Mouse (Mus musculus): ENCODE data around the gene Zdhhc12.

Gene Zdhhc12

DNA sequence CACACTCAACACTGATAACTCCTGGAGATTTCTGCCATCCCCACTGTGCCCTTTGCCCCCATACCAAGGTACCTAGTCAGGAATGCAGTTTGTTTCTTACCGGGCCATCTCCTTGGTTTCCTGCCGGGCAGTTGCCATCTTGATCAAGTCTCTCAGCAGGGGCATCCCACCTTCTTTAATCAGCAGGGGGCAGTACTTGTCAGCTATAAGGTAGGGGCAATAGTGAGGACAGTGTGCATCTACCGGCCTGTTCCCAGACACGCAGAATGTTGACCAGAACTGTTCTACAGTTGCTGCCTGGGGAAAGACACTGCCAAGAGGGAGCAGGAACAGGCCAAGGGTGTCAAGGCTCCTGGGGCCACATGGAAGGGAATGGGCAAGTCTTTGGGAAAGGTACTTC, 6.8 kb upstream of the Zdhhc12 start:
- DNase-seq (ENCODE audit: low spot score): no peak

DNA sequence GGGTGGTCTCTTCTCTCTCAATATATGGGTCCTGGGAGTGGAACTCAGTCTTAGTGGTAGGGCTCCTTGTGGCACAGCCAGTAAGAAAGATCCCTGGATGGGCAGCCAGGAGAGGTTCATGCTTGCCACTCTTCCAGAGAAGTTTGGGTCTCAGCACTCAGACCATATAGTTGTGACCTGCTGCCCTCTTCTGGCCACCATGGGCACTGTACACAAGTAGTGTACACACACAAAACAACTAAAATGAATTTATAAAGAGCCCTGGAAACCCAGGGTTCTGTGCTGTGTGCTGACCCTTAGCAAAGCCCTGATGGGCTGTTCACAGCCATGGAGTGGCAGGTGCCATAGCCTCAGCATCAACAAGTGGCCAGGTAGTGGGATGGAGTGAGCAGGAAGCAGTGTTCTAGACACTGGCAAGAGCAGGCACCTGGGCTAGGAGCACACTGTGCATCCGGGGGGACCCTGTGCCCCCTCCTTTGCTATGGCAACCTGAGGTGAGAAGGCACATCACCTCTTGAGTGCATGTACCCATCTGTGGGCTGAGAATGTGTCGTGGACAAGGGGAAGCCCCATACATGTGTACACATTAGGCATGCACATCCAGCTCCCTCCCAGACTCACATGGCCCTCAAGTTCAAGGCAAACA, 2.6 kb upstream of the Zdhhc12 start:
- DNase-seq (ENCODE audit: low spot score): no peak

DNA sequence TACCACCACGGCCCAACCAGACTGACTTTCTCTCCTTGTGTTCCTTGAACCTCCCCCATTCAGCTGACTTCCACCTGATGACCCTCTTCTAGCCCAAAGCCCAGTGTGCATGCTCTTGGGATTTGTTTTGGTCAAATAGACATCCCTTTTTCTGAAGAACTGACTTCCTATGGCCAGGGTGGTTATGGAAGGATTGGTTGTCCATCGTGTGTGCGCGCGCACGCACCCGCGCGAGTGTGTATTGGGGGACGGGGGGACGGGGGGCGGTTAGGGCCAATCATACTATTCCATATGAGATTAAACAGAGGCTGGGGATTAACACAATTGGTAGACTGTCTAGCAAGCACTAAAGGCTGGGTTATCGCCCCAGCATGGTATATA, 750 bp upstream of the Zdhhc12 start:
- no peak for DNase-seq (ENCODE audit: low spot score)

DNA sequence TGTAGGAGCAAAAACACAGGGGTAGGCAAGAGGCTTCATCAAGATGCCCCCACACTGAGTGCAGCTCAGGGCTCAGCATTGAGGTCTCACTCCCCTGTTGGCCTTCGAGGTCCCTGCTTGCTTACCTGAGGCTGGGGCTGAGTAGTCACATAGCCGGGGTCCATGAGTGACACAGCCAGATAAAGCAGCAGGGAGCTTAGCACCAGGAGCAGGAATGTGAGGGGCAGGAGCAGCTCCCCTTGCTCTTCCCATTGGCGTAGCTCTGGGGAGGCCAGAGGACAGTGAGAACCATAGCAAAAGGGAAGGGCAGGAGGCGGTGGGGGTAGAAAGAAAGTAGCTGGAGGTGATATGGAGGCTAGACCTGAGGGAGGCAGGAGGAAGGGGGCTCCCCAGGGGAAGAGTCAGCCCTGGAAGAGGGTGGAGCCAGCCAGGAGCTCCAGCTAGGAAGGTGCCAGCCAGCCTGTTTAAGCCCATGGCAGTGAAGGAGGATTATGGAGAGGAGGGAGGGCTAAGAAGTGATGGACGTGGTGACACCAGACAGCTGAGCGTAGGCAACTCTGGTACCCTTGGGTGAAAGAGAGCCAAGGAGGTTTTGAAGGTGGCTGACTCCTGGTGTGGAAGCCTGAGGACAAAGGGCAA, 1.0 kb downstream of the Zdhhc12 start:
- no peak for DNase-seq (ENCODE audit: low spot score)

DNA sequence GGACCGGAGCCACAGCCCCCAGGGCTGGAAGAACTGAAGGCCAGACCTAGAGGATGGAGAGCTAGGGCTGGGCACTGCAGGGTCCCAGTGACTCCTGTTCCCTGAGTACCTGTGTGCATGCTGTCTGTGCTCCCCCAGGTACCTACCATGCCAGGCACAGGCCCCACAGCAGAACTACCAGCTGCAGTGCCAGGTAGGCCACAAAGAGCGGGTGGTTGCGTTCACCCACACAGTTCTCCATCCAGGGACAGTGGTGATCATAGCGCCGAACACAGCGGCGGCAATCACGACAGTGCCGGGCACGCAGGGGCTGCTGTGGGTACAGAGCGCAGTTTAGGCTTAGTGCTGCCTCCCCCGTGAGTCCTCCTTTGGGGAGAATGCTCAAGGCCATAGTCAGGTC, 1.9 kb downstream of the Zdhhc12 start:
- DNase-seq (ENCODE audit: low spot score): no peak

DNA sequence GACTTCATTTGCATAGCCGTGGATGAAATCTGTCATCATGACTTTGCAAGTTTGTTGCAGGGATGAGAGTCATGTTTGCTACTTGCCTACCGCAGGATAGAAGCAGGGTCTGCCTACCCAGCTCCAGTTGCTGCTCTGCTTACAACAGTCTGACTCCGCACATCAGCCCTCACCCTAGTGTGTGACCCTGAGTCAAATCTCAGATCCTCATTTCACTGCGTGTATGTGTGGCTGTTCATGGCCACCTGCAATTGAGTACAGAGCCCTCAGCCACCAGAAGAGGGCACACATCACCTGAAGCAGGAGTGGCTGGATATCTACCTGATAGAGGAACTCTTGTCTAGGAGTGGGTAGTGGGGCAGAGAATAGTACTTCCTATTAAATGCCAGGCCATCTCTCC, 6.1 kb downstream of the Zdhhc12 start:
- DNase-seq (ENCODE audit: low spot score): no peak

DNA sequence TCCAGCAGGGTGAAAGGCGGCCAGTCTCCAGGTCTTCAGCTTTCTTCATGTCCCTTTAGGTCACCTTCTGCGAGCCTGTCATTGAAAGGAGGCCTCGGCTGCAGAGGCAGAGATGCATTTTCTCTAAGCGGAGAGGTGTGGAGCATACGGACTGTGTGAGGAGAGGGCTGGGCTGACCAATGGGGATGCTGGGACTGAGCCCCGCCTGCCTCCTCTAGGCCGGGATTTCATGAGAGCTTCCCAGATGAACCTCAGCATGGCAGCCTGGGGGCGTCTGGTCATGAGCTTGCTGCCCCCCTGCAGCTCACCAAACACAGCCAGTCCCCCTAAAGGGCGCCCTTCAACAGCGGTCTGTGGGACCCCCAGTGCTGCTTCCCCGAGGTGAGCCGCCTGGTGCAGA, 8.8 kb downstream of the Zdhhc12 start:
- DNase-seq (ENCODE audit: low spot score): no peak

DNA sequence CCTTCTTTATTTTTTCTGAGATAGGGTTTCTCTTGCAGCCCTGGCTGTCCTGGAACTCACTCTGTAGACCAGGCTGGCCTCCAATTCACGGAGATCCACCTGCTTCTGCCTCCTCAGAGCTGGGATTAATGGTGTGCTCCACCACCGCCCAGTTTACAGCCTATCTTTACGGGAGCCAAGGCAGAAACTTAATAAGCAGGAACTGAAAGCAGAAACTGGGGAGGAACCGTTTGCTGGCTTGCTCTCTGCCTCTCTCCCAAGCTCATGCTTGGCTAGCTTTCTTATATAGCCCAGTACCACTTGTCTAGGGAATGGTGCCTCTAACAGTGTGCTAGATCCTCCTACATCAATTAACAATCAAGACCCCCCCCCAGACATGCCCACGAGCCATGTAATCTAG, 9.3 kb downstream of the Zdhhc12 start:
- DNase-seq (ENCODE audit: low spot score): no peak

DNA sequence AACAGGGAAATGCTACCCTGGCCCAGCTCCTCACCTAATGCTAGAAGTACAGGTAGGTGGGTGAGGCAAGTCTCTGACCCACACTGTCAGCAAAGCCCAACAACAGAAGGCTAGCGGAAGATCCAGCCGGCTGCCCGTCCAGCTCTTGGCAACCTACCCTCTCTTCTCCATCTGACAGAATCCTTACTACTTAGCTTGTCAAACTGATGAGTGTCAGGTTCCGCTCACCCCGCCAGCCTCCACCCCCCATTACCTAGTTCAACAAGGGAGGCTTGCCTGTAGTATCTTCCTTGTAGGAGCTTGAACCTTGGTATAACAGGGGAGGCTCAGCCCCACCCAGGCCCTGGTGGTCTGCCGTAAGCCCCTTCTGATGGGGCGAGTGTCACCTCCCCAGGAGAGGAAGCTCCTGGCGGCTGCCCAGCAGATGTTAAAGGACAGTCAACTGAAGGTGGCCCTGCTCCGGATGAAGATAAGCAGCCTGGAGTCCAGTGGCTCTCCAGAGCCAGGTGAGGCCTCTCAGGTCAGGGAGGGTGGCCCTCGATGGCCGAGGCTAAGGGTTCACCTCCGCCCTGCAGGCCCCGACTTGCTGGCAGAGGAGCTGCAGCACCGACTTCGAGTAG, 13.2 kb downstream of the Zdhhc12 start:
- DNase-seq (ENCODE audit: low spot score): no peak

DNA sequence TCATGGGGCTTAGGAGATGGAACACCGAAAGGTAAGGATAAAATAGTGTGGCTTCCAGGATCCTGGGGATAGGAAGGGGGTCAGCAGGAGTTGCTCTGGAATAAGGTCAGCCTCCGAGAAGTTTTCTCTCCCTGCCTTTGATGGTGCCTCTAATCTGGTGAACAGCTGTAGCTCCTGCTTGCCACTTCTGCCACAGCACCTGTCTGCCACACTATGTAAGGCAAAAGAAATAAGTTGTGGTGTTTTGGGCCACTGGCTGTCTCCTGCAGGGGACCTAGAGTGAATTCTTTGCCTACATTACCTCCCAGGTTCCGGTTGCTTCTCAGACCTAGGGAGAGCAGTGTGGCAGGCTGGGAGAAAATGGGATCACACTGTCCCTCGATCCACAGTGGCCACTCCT, 14.7 kb downstream of the Zdhhc12 start:
- no peak for DNase-seq (ENCODE audit: low spot score)

DNA sequence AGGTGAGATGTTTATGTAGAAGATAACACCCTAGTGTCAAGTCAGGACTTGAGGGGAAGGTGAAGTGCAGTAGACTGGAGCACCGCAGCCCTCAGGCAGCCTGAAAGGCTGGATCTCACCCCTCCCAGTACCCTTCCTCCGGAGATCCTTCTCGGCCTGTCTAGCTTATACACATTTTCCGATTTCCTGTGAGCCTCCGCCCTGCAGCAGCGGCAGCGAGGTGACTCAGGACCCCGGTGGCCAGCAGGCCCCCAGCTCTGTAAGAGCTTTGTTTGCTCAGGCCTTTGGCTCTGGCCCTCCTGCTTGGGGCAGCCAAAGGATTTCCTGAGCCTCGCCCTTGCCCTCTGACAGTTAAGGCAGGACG, 15.1 kb downstream of the Zdhhc12 start:
- no peak for DNase-seq (ENCODE audit: low spot score)

DNA sequence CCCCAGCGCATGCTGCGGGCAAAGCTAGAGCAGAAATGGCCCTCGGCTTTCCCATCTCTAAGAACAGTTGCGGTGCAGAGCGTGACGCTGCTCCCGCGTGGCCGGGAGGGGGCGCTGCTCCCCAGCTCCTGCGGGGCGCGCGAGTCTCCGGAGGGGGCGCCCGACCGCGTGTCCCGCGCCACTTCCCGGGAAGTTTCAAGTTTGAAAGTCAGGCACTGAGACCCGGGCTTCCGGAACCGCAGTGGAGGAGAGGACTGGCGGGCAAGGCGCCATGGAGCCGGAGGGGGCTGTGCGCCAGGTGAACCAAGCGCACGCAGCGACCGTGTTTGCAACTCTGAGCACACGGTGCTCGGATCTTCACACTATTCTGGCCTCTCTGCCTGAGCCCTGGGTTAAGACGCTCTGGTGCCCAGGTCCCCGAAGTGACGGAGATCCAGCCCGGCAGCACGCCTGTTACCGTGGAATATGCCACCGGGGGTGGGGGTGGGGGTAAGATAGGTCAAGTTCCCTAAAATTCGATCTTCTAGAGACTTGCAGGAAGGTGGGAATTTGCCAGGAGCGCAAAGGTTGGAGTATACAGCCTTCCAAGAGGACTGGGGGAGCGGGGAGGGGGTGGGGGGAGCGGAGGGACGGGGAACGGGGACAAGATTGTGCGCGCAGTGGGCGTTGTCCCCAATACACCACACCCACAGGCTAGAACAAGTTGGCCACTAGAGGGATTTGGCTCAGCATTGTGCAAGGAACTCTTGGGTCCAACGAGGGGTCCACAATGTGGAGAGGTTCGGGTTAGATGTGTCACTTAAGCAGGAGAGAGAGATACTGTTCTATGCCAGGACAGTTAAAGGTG, 15.7 kb downstream of the Zdhhc12 start, which contains the start of gene Pkn3:
TSS of gene Pkn3 (plus strand) at position 183 of the 847 bp plus-strand sequence.
- DNase-seq (ENCODE audit: low spot score): peak; percentile 82

DNA sequence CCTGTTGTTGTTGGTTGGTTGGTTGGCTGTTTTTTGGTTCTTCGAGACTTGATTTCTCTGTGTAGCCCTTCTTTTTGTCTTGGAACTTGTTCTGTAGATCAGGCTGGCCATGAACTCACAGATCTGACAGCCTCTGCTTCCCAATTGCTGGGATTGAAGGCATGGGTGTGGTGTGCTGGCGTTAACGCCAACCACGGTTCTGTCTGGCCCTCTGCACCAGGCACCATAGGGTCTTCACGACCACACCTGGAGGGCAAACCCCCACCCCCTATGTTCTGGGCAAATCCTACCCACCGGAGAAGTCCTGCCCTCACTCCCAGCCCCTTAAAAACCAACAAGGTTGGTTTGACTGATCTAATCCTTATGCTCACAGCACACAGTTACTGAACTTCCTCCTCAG, 16.5 kb downstream of the Zdhhc12 start:
- no peak for DNase-seq (ENCODE audit: low spot score)

DNA sequence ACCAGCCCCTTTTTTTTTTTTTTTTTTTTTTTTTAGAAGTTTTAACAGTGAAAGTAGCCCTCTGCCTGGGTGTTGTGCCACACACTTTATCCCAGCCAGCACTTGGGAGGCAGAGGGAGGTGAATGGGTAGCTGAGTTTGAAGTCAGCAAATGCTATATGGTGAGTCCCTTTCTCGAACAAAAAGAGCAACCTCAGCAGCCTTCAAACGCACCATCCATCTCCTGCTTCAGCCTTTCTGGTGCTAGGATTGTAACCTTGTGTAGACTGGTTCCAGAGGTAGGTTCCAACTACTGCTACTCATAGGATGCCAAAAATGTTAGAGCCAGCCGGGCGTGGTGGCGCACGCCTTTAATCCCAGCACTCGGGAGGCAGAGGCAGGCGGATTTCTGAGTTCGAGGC, 17.0 kb downstream of the Zdhhc12 start:
- no peak for DNase-seq (ENCODE audit: low spot score)

DNA sequence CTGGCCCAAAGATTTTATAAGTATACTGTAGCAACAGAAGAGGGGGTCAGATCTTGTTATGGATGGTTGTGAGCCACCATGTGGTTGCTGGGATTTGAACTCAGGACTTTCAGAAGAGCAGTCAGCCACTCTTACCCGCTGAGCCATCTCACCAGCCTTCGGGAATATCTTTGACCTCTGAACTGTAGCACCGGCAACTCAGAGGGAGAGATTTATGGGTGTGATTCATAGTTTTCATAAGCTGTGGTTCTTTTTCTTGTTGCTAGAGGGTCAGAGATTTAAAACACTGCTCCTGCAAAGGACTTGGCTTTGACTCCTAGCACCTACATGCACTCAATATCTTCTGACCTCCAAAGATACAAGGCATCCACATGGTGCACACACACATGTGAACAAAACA, 17.8 kb downstream of the Zdhhc12 start:
- DNase-seq (ENCODE audit: low spot score): no peak

DNA sequence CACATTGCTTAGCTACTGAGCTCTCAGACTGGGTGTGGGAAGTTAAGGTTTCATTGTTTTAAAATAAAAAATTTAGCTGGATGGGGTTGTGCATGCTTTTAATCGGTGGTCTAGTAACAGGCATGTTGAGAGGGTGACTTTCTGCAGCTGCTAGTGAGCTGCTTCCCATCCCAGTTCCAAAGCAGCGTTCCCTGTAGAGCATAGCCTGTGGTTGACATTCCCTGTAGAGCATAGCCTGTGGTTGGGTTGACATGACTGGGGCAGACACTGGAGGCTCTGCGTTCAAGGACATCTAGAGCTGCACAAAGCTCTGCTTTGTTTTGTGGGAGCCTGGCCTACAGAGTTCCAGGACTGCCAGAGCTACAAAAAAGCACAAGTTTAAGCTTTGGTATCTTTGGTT, 20.2 kb downstream of the Zdhhc12 start:
- DNase-seq (ENCODE audit: low spot score): no peak

DNA sequence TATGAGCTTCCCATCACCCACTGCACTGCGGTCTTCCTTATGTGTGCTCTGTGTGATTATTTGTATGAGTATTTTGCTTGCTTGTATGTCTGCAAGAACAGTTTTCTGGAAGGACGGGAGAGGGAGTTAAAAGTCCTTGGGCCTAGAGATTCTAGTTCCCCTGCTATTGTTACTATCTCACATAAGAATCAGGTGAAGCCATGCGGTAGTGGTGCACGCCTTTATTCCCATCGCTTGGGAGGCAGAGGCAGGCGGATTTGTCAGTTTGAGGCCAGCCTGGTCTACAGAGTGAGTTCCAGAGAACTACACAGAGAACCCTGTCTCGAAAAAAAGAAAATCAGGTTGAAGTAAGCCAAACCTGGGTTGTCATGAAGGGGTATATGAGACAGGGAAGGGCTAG, 20.6 kb downstream of the Zdhhc12 start:
- no peak for DNase-seq (ENCODE audit: low spot score)

DNA sequence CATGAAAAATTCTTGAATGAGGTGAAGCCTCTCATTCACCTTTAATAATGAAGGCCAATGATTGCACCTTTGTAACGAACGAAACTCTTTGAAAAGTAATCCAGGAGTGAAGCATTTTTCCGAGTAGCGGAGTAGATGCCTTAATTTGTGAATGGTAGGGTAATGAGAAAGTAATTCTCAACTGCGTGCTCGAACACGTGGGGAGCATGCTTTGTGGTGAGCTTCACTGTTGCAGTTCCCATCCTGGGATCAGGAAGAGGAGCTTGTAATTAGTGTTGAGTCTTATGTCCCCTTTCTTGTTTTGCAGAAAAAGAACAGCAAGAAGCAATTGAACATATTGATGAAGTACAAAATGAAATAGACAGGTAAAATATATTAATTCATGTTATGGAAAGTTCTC, 25.5 kb downstream of the Zdhhc12 start:
- DNase-seq (ENCODE audit: low spot score): no peak

DNA sequence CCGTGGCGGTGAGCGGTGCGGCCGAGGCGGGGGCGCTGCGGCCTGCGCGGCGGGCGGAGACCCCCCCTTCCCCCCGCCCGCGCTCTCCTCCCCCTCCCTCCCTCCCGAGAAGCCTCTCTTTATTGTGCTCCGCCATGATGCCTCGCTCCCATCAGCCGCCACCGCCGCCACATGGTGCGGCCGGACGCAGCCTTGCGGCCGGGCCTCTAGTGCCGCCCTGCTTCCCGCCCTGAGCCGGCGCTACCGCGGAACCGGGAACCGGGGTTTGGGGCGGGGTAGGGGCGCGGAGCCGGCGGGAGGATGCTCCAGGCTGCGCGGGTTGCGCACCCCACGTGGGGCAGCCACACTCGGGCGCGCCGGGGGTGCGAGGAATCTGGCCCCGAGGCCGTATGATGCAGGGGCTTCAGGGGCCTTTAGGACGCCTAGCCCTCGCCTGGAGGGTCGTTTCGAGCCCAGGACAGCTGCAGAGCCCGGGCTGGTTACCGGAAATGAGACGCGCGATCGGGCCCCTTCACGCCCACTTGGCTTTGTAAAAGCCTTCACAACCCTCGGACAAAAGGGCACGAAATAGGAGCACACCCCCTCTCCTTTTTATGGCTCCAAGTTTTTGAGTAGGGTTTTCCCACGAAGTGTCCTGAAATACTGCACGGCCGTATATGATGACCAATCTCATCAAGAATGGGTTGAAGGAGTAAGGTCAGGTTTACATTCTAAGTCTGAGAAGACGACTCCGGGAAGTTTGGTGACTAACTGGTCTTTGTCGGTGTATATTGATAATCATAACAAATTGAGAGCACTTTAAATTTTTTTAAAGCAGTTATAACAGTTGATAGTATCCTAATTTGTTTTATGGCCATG, 26.2 kb downstream of the Zdhhc12 start:
- DNase-seq (ENCODE audit: low spot score): peak; percentile 64

DNA sequence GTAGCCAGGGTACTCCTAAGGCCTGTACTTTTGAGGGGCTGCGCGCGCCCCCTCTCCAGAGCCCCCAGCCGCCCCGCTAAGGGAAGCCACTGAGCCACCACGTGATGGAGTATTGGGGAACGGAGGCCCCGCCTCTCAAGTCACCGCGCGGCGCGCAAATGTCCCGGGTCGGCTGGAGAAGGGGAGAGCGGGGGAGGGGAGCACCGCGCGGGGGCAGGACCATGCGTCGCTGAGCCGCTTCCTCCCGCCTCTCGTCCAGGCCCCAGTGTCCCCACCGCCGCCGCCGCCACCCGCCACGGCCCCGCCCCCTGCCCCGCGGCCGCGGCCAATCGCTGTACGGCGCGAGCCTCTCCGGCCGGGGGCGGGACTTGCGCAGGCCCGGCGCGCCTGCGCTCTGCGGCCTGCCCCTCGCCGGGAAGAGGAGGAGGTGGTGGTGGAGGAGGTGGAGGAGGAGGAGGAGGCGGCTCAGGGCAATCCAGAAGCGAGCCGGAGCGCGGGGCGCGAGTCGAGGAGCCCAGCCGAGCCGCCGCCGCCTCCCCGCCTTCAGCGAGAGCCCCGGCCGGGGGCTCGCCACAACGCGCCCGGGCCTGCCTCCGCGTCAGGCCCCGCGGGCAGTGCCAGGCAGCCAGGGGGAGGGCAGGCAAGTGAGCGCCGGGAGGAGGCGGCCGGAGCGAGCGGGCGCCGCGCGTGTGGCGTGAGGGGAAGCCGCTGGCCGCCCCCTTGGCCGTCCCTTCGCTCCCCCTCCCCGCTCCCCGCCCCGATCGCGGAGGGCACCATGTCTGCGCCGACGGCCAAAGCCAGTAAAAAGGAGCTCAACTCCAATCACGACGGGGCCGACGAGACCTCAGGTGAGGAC, 27.2 kb downstream of the Zdhhc12 start:
- peak; percentile 97 for DNase-seq (ENCODE audit: low spot score)

DNA sequence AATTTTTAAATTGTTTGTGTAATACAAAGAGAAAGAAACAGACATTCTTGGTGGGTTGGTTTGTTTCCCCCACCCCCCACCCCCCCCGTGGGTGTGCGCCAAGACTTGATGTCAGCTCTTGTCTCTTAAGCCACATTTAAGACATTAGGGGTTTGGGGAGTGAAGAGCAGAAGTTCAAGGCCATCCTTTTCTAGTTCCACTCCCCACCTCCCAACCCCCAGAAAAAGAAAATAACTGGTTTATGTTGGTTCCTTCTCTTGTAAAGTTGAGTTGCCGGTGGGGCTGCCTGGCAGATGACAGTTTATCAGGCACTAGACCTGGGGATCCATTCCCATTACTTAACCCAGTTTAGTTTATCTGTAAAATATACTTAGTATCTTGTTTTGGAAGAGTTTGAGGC, 29.1 kb downstream of the Zdhhc12 start:
- no peak for DNase-seq (ENCODE audit: low spot score)
